Mouse (Mus musculus): ENCODE results near the gene Fam193a. TPM values are rescaled to one million over a fixed set of nuclear protein-coding genes. Genes with fewer than 3 reads are reported as not detected.

Gene Fam193a
- polyA plus RNA-seq, 1 experiment from 2014 or later = 15.1 TPM

- Histone ChIP-seq H3K4me1 (no peaks in the 10 kb centered on the region), H3K27ac (no peak overlapping the region), H3K27me3 (ENCODE audit: low read depth, poor library complexity, severe bottlenecking) (no peaks in the 10 kb centered on the region), H3K36me3 (peaks cover 38% of the 10 kb centered on the region), H3K9me3 (replicated peaks) (no peaks in the 10 kb centered on the region), H3K4me3 (no peak overlapping the region)
- no peak for DNase-seq (ENCODE audit: low spot score)
- 78% methylated on average over 6 of the region's 6 CpGs for WGBS
Measured at GRCm38 (mm10) chr5:34488741-34489417, 119.1 kb downstream of the Fam193a start.

DNA sequence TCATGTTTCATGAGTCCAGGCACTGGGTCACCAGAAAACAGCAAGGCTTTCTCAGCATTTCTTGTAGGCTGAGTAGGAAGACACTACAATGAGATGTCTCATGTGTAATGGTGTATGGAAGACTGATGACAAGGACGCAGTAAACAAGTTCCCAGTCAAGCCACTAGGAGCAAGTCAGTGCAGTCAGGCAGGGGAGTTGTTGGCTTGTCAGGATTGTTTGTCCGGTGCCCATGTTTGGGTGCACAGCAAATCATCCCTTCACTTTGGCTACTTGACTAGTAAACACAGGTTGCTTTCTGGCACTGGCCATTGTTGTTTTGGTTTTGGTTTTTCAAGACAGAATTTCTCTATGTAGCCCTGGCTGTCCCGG, 119.7 kb downstream of the Fam193a start:
- 91% methylated on average over 3 of the region's 3 CpGs for WGBS
- no peak overlapping the region for H3K4me3 ChIP-seq
- no peak overlapping the region for H3K27ac ChIP-seq
- DNase-seq (ENCODE audit: low spot score) = no peak
- H3K36me3 ChIP-seq = peaks cover 33% of the 10 kb centered on the region
- no peaks in the 10 kb centered on the region for H3K27me3 ChIP-seq (ENCODE audit: low read depth, poor library complexity, severe bottlenecking)
- no peaks in the 10 kb centered on the region for H3K9me3 ChIP-seq (replicated peaks)
- no peaks in the 10 kb centered on the region for H3K4me1 ChIP-seq

GRCm38 (mm10) chr5:34496745-34497144, 127.0 kb downstream of the Fam193a start:
- Histone ChIP-seq H3K27me3 (ENCODE audit: low read depth, poor library complexity, severe bottlenecking) (no peaks in the 10 kb centered on the region), H3K27ac (no peak overlapping the region), H3K4me3 (no peak overlapping the region), H3K4me1 (no peaks in the 10 kb centered on the region), H3K9me3 (replicated peaks) (no peaks in the 10 kb centered on the region), H3K36me3 (no peaks in the 10 kb centered on the region)
- 81% methylated on average over 6 of the region's 6 CpGs for WGBS
- DNase-seq (ENCODE audit: low spot score) = no peak

GRCm38 (mm10) chr5:34500886-34501285, 131.2 kb downstream of the Fam193a start:
- Histone ChIP-seq H3K27me3 (ENCODE audit: low read depth, poor library complexity, severe bottlenecking) (no peaks in the 10 kb centered on the region), H3K9me3 (replicated peaks) (no peaks in the 10 kb centered on the region), H3K36me3 (no peaks in the 10 kb centered on the region), H3K27ac (no peak overlapping the region), H3K4me1 (no peaks in the 10 kb centered on the region), H3K4me3 (no peak overlapping the region)
- WGBS = 79% methylated on average over 5 of the region's 5 CpGs
- no peak for DNase-seq (ENCODE audit: low spot score)

DNA sequence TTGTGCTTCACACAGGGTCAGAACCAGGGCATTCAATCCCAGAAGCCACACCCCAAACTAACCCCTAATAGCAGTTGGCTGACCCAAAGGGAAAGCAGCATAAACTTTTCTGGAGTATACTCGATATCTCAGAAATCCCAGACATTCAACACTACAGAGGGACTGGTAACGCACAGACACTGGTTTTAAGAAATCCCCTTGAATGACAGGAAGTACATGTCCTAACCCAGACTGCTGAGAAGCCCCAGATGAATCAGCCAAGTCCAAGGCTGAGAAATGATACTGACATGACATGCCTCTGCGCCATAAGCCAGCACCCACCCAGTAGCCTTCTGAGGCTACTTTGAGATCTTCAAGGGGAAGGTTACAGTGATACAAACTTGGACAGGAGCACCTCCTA, 131.9 kb downstream of the Fam193a start:
- Histone ChIP-seq H3K4me3 (no peak overlapping the region), H3K27ac (no peak overlapping the region), H3K9me3 (replicated peaks) (no peaks in the 10 kb centered on the region), H3K36me3 (no peaks in the 10 kb centered on the region), H3K4me1 (no peaks in the 10 kb centered on the region), H3K27me3 (ENCODE audit: low read depth, poor library complexity, severe bottlenecking) (no peaks in the 10 kb centered on the region)
- no peak for DNase-seq (ENCODE audit: low spot score)
- WGBS = 90% methylated on average over 3 of the region's 3 CpGs

GRCm38 (mm10) chr5:34502411-34502810, 132.7 kb downstream of the Fam193a start:
- H3K36me3 ChIP-seq = no peaks in the 10 kb centered on the region
- WGBS = 90% methylated on average over 1 of the region's 1 CpGs
- no peaks in the 10 kb centered on the region for H3K4me1 ChIP-seq

GRCm38 (mm10) chr5:34502821-34503220, 133.1 kb downstream of the Fam193a start:
- WGBS = 73% methylated on average over 6 of the region's 6 CpGs
- DNase-seq (ENCODE audit: low spot score) = no peak
- no peaks in the 10 kb centered on the region for H3K4me1 ChIP-seq
- no peaks in the 10 kb centered on the region for H3K27me3 ChIP-seq (ENCODE audit: low read depth, poor library complexity, severe bottlenecking)
- no peaks in the 10 kb centered on the region for H3K9me3 ChIP-seq (replicated peaks)
- H3K27ac ChIP-seq = no peak overlapping the region
- H3K4me3 ChIP-seq = no peak overlapping the region
- H3K36me3 ChIP-seq = no peaks in the 10 kb centered on the region

More at GRCm38 (mm10) chr5:34502411-34502810, 132.7 kb downstream of the Fam193a start:
- Histone ChIP-seq H3K27ac (no peak overlapping the region), H3K4me3 (no peak overlapping the region), H3K9me3 (replicated peaks) (no peaks in the 10 kb centered on the region), H3K27me3 (ENCODE audit: low read depth, poor library complexity, severe bottlenecking) (no peaks in the 10 kb centered on the region)
- DNase-seq (ENCODE audit: low spot score) = no peak

GRCm38 (mm10) chr5:34512486-34512885, 142.8 kb downstream of the Fam193a start:
- H3K9me3 ChIP-seq (replicated peaks) = no peaks in the 10 kb centered on the region
- no peak for DNase-seq (ENCODE audit: low spot score)
- H3K27ac ChIP-seq = no peak overlapping the region
- peaks cover 23% of the 10 kb centered on the region for H3K27me3 ChIP-seq (ENCODE audit: low read depth, poor library complexity, severe bottlenecking)
- peaks cover 14% of the 10 kb centered on the region for H3K4me1 ChIP-seq
- 88% methylated on average over 3 of the region's 3 CpGs for WGBS
- no peaks in the 10 kb centered on the region for H3K36me3 ChIP-seq
- no peak overlapping the region for H3K4me3 ChIP-seq

DNA sequence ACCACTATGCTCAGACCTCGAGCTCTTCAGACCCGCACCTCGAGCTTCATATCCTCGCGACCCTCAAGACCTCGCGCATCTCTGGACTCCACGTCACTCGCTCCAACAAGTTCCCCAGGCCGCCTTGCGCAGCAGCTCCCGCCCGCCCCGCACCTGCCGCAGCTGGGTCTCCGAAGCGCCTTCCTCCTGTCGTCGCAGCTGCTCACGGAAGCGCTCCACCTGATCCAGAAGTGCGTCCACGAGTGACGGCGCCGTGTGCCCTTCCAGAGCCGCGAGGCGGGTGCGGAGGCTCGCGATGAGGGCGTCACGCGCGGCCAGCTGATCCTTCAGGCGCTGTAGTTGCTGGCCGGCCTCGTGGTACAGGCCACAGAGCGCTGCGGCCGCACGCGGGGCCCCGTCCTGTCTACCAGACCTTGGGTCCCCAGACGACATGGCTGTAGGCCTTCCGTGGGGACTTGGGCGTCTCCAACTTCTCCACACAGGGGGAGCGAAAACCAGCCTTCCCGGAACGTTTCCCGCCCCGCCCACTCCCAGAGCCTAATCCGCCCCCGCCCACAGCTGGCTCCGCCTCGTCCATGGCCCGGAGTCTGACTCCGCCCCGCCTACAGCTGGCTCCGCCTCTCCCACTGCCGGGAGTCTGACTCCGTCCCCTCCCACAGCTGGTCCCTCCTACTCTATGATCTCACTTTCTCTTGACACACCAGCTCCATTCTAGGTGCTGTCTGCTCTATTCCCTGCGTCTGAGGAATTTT, 143.9 kb downstream of the Fam193a start, which contains the start of gene Tnip2:
Gene Tnip2 (minus strand): TSS at position 526 of the 752 bp plus-strand sequence.
- WGBS = under 1% methylated on average over 64 of the region's 64 CpGs
- peak within 1 kb of the TSS; percentile 74 for H3K27ac ChIP-seq
- peak; percentile 96 for DNase-seq (ENCODE audit: low spot score)

GRCm38 (mm10) chr5:34514218-34514566, 144.5 kb downstream of the Fam193a start:
- WGBS = 23% methylated on average over 7 of the region's 7 CpGs
- no peaks in the 10 kb centered on the region for H3K9me3 ChIP-seq (replicated peaks)
- no peak for DNase-seq (ENCODE audit: low spot score)

More for the DNA sequence above, 143.9 kb downstream of the Fam193a start, which contains the start of gene Tnip2:
- Histone ChIP-seq H3K9me3 (replicated peaks) (no peaks in the 10 kb centered on the region), H3K36me3 (no peaks in the 10 kb centered on the region), H3K4me1 (peaks cover 14% of the 10 kb centered on the region), H3K27me3 (ENCODE audit: low read depth, poor library complexity, severe bottlenecking) (peaks cover 23% of the 10 kb centered on the region), H3K4me3 (peak within 1 kb of the TSS; percentile 77)

DNA sequence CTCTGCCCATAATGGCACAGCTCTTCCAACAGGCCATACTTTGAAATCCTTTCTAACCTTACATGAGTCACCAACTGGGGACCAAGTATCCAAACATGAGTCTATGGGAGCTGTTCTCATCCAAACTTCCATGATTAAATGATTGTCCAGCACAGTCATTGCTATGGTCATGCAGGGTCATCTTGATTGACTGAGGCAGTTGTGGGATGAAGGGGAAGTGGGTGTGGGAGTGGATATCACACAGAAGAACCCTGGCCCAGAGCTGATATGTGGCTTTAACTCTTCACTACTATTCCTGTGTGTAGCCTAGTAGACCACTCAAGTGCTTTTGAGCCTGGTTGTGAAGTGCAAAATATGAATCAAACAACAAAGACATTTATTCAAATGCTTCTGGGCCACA, 145.4 kb downstream of the Fam193a start:
- Histone ChIP-seq H3K27me3 (ENCODE audit: low read depth, poor library complexity, severe bottlenecking) (peaks cover 23% of the 10 kb centered on the region), H3K4me3 (no peak overlapping the region), H3K27ac (no peak overlapping the region), H3K9me3 (replicated peaks) (no peaks in the 10 kb centered on the region), H3K36me3 (no peaks in the 10 kb centered on the region), H3K4me1 (peaks cover 14% of the 10 kb centered on the region)
- DNase-seq (ENCODE audit: low spot score) = no peak

More at GRCm38 (mm10) chr5:34514218-34514566, 144.5 kb downstream of the Fam193a start:
- H3K27me3 ChIP-seq (ENCODE audit: low read depth, poor library complexity, severe bottlenecking) = peaks cover 23% of the 10 kb centered on the region
- H3K4me1 ChIP-seq = peaks cover 14% of the 10 kb centered on the region
- no peaks in the 10 kb centered on the region for H3K36me3 ChIP-seq
- no peak overlapping the region for H3K27ac ChIP-seq
- peak overlapping the region; percentile 77 for H3K4me3 ChIP-seq

GRCm38 (mm10) chr5:34517913-34518312, 148.2 kb downstream of the Fam193a start:
- Histone ChIP-seq H3K27ac (no peak overlapping the region), H3K9me3 (replicated peaks) (no peaks in the 10 kb centered on the region), H3K27me3 (ENCODE audit: low read depth, poor library complexity, severe bottlenecking) (peaks cover 8% of the 10 kb centered on the region), H3K4me3 (no peak overlapping the region), H3K36me3 (no peaks in the 10 kb centered on the region), H3K4me1 (peaks cover 18% of the 10 kb centered on the region)
- 23% methylated on average over 3 of the region's 3 CpGs for WGBS
- peak; percentile 82 for DNase-seq (ENCODE audit: low spot score)

DNA sequence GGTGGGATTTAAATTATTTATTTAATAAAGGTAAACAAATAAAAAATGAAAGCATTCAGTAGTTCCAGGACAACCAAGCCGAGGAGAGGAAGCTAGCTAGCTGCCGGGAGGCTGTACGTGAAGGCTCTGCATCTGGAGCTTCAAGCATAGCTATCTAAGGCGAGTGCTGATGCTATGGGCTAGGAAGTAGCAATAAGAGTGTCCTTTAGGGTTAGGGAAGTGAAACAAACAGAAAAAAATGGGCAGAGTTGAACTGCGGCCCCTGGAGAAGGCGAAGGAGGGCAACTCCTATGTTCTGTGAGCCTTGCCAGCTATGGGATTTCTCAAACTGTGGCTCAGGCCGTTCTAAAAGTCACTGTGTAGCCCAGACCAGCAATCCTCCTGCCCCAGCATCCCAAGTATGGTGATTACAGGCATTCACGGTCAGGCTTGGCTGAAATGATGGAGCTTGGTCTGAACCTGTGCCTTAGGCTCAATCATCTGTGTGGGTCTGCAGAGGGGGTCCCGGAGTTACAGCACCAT, 149.7 kb downstream of the Fam193a start:
- Histone ChIP-seq H3K36me3 (no peaks in the 10 kb centered on the region), H3K27ac (no peak overlapping the region), H3K4me1 (peaks cover 5% of the 10 kb centered on the region), H3K4me3 (no peak overlapping the region), H3K27me3 (ENCODE audit: low read depth, poor library complexity, severe bottlenecking) (no peaks in the 10 kb centered on the region), H3K9me3 (replicated peaks) (no peaks in the 10 kb centered on the region)
- DNase-seq (ENCODE audit: low spot score) = no peak
- 84% methylated on average over 9 of the region's 9 CpGs for WGBS
